Mouse (Mus musculus) spleen, postnatal 0 days (tissue): Measurements from ENCODE around the gene Sema3d. TPM values are rescaled to one million over a fixed set of nuclear protein-coding genes. Genes with fewer than 3 reads are reported as not detected.

Experiments
- polyA plus RNA-seq: library from polyadenylated mRNA; unstranded; fragments of >200 nt; fragmentation: Nextera tagmentation; extraction: Ambion mirVana; gene quantifications from 2 replicates; pipeline ENCODE4 v1.2.1, GENCODE M21; 2015

Gene Sema3d
- polyA plus RNA-seq = 4.8 and 5.4 TPM in 2 replicates

DNA sequence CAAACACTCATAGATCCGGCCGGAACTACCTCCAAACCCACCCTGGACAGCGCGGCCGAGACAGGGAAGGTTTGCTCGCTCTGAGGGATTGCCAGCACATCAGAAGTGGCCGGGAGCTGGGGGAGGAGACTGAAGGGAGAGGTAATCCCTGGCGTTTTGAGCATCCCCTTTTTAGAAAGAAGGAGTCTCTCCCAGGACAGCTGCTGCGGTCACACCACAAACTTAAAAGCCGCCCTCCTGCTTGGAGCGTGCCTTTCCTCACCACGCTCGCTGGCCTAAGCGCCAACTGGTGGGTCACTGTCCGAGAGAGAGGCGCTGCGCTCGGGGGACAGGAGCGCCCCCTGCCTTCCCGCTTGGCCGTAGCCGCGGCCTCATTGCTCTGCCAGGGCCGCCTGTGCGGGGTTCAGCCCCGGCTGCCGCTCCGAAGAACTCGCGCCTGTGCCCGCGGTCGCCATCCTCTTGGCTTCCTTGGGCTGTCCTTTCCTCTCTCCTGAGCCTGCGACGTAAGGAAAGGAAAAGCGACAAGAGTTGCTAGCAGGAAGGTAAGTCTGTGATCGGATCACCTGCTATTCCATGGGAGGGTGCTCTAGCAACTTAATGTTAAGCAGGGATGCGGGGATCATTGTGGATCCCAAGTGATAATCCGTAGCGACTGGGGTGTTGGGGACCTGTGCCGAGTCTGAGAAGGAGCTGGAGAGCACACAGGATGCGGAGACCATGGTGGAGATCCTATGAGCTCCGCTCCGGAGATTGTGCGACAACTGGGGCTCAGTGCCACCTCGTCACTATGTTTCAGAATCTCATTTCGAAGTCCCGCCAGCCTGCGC is at the start of gene Sema3d:
TSS of gene Sema3d (plus strand) at position 253 of the 827 bp plus-strand sequence.

